Mouse (Mus musculus) heart, postnatal 0 days (tissue): ENCODE results near the gene Rcc2. TPM values are rescaled to one million over a fixed set of nuclear protein-coding genes. Genes with fewer than 3 reads are reported as not detected.

Experiments
- ATAC-seq: fragments of 200-750 bp; cut with Nextera tagmentation; 2 replicates; pipeline ENCODE4 v1.8.0; 2017; ENCODE audit warnings: low read depth, moderate number of reproducible peaks, moderate library complexity; ENCODE audit not compliant: insufficient read depth
- DNase-seq: peaks from one replicate; pipeline ENCODE4 v3.0.0-alpha.2; 2016; ENCODE audit warnings: low spot score
- H3K27ac ChIP-seq: fragments of 300-500 bp; sonication (generic); 2 replicates; pipeline ENCODE4 v1.5.1; 2014; ENCODE audit warnings: low read depth, mild to moderate bottlenecking
- H3K27me3 ChIP-seq: fragments of 300-500 bp; sonication (generic); 2 replicates; pipeline ENCODE4 v1.6.1; 2014; ENCODE audit warnings: low read length, mixed read lengths; ENCODE audit not compliant: control insufficient read depth, insufficient read depth
- H3K36me3 ChIP-seq: fragments of 300-500 bp; sonication (generic); replicated peaks from 2 replicates; pipeline ENCODE4 v1.6.1; 2014; ENCODE audit warnings: low read length, mixed read lengths; ENCODE audit not compliant: control insufficient read depth, insufficient read depth
- H3K4me1 ChIP-seq: fragments of 300-500 bp; sonication (generic); 2 replicates; pipeline ENCODE4 v1.6.1; 2014; ENCODE audit warnings: antibody characterized with exemption; ENCODE audit not compliant: control insufficient read depth, insufficient read depth
- H3K4me2 ChIP-seq: fragments of 300-500 bp; sonication (generic); 2 replicates; pipeline ENCODE4 v1.6.1; 2014; ENCODE audit warnings: low read depth, mild to moderate bottlenecking, low read length, moderate library complexity
- H3K4me3 ChIP-seq: fragments of 300-500 bp; sonication (generic); 2 replicates; pipeline ENCODE4 v1.5.1; 2014; ENCODE audit warnings: low read depth, low read length
- H3K9ac ChIP-seq: fragments of 300-500 bp; sonication (generic); replicated peaks from 2 replicates; pipeline ENCODE4 v1.6.1; 2014; ENCODE audit warnings: low read depth, low read length, mixed read lengths
- H3K9me3 ChIP-seq: fragments of 300-500 bp; sonication (generic); replicated peaks from 2 replicates; pipeline ENCODE4 v1.6.1; 2016; ENCODE audit warnings: low read length; ENCODE audit not compliant: control insufficient read depth
- CTCF ChIP-seq: IDR thresholded peaks from 2 replicates; pipeline ENCODE4 v1.5.1; 2016; ENCODE audit warnings: antibody characterized with exemption, control low read depth, low read depth
- EP300 ChIP-seq: IDR thresholded peaks from 2 replicates; pipeline ENCODE4 v1.6.1; 2016; ENCODE audit warnings: antibody characterized with exemption, low read depth
- WGBS: fragments of 180-500 bp; shearing (Covaris S2); extraction: QIAGEN DNeasy Blood & Tissue Kit; methylation state at CpG from one replicate; pipeline ENCODE4 v1.1.7; 2014; 5-methylcytosine and 5-hydroxymethylcytosine counted together
- polyA plus RNA-seq: library from polyadenylated mRNA; unstranded; fragments of >200 nt; fragmentation: Nextera tagmentation; extraction: Ambion mirVana; gene quantifications from 2 replicates; pipeline ENCODE4 v1.2.1, GENCODE M21; 2015
- total RNA-seq: library from RNA; depleted of rRNA; stranded (reverse); fragments of >200 nt; gene quantifications from 2 replicates; pipeline ENCODE4 v1.2.3, GENCODE M21; 2014; ENCODE audit warnings: low replicate concordance

Rcc2 gene
- total and polyA plus RNA-seq, 2 experiments from 2014 or later, result 4.8 to 36.9 TPM

DNA sequence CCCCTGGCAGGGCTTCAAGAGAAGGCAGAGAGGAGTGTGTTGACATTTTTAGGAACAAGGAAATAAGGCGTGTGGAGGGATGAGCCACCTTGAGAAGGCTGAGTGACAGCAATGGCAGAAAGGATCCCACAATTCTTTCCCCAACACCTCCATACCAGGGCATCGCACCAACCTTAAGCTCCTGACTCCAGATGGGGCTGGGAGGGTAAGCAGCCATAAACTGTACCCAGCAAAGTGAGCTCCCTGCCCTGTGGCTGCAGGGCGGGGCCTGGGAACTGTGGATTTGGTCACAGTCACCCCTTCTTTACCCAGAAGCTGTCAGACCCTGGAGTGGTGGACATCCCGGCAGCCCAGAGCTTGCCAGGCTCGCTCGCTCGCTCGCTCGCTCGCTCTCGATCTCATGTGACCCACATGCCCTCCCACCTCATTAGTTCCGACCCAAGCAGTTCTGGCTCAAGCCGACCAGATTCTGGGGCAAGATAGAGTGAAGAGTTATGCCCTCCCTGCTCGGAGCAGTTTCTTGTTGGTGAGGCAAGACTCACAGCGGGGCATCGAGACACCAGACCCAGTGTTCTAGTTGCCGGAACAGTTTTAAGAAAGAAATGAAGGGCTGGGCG lies 38.8 kb upstream of the Rcc2 start:
- Histone ChIP-seq H3K36me3 (no peaks in the 10 kb centered on the region), H3K4me3 (no peak overlapping the region), H3K27me3 (no peaks in the 10 kb centered on the region), H3K4me2 (no peak overlapping the region), H3K4me1 (peaks cover 16% of the 10 kb centered on the region), H3K9me3 (no peaks in the 10 kb centered on the region), H3K27ac (no peak overlapping the region), H3K9ac (no peak overlapping the region)
- DNase-seq (no peak), ATAC-seq (no peak)
- WGBS, result 83% methylated on average over 18 of the region's 18 CpGs
- TF ChIP-seq CTCF (no peak), EP300 (no peak)

DNA sequence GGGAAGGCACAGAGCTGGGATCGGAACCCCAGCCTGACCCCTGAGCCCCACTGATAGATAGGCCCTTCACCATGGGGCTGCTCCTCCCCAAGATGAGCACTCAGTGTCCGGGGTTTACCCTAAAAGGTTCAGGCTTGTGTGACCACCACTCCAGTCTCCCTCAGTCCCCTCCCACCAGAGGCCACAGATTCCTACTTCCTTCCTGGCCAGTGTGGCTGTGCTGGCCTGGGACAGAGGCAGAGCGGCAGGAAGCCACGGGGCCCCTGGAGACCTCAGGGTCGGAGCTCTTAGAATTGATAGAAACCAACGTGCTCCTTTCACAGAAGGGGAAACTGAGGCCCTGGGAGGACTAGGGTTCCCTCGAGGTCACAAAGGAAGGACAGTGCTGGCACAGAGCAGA lies 37.9 kb upstream of the Rcc2 start:
- no peak for ATAC-seq
- no peak overlapping the region for H3K9ac ChIP-seq
- H3K36me3 ChIP-seq, result no peaks in the 10 kb centered on the region
- H3K4me3 ChIP-seq, result no peak overlapping the region
- peak overlapping the region; percentile 4; the same call in 1 of the 2 replicates for H3K4me2 ChIP-seq
- DNase-seq, result no peak
- TF ChIP-seq CTCF, result no peak
- TF ChIP-seq EP300, result no peak
- WGBS, result 33% methylated on average over 7 of the region's 7 CpGs
- no peaks in the 10 kb centered on the region for H3K27me3 ChIP-seq
- peaks cover 13% of the 10 kb centered on the region for H3K4me1 ChIP-seq
- H3K9me3 ChIP-seq, result no peaks in the 10 kb centered on the region
- peak overlapping the region; percentile 65 for H3K27ac ChIP-seq

GRCm38 (mm10) chr4:140662882-140663585 lies 37.3 kb upstream of the Rcc2 start:
- Histone ChIP-seq H3K4me2 (peak overlapping the region; percentile 4; the same call in 1 of the 2 replicates), H3K9ac (no peak overlapping the region), H3K36me3 (no peaks in the 10 kb centered on the region), H3K27ac (peak overlapping the region; percentile 65), H3K9me3 (no peaks in the 10 kb centered on the region), H3K27me3 (no peaks in the 10 kb centered on the region), H3K4me1 (peaks cover 7% of the 10 kb centered on the region), H3K4me3 (no peak overlapping the region)
- WGBS, result 37% methylated on average over 10 of the region's 10 CpGs
- no peak for ATAC-seq
- DNase-seq, result no peak
- no peak for TF ChIP-seq CTCF
- TF ChIP-seq EP300, result no peak

GRCm38 (mm10) chr4:140665053-140665452 lies 35.3 kb upstream of the Rcc2 start:
- no peak for DNase-seq
- ATAC-seq, result no peak
- H3K27ac ChIP-seq, result no peak overlapping the region
- no peaks in the 10 kb centered on the region for H3K36me3 ChIP-seq
- H3K9me3 ChIP-seq, result no peaks in the 10 kb centered on the region
- 83% methylated on average over 7 of the region's 7 CpGs for WGBS
- no peaks in the 10 kb centered on the region for H3K27me3 ChIP-seq
- H3K4me2 ChIP-seq, result no peak overlapping the region
- no peak overlapping the region for H3K9ac ChIP-seq
- TF ChIP-seq EP300, result no peak
- peaks cover 6% of the 10 kb centered on the region for H3K4me1 ChIP-seq
- H3K4me3 ChIP-seq, result no peak overlapping the region

DNA sequence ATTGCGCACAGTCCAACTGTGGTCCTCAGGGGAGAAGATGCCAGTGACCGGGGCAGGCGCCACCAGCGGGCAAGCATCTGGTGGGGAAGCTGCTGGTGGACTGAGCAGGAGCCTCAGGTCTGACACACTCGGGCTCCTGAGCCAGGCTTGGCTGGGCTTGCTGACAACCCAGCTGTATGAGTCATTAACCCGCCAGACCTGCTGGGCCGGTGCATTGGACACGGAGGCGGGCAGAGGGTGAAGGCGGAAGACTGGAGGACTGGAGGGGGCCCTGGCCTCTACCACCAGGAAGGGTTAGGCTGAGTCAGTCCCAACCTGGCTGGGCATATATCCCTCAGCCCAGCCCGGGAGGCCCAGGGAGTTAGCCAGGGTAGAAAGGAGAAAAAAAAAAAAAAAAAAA lies 34.6 kb upstream of the Rcc2 start, which contains the start of gene Arhgef10l:
Gene Arhgef10l, minus strand, starts transcription at position 253 of the 400 bp plus-strand sequence.
- H3K4me1 ChIP-seq, result peaks cover 6% of the 10 kb centered on the region
- H3K27ac ChIP-seq, result no peak within 1 kb of the TSS
- no peak within 1 kb of the TSS for H3K4me3 ChIP-seq
- ATAC-seq, result no peak; the same call in 1 of the 2 replicates
- no peak for DNase-seq
- H3K4me2 ChIP-seq, result no peak within 1 kb of the TSS
- H3K9me3 ChIP-seq, result no peaks in the 10 kb centered on the region
- no peak within 1 kb of the TSS for H3K9ac ChIP-seq
- H3K27me3 ChIP-seq, result no peaks in the 10 kb centered on the region
- no peaks in the 10 kb centered on the region for H3K36me3 ChIP-seq
- 56% methylated on average over 11 of the region's 11 CpGs for WGBS
- TF ChIP-seq CTCF (no peak), EP300 (no peak)
